Mouse (Mus musculus) skeletal muscle tissue, postnatal 0 days (tissue): ENCODE measurements around the gene Lrrc38. TPM values are rescaled to one million over a fixed set of nuclear protein-coding genes. Genes with fewer than 3 reads are reported as not detected.

Experiments used
- polyA plus RNA-seq: library from polyadenylated mRNA; unstranded; fragments of >200 nt; fragmentation: Nextera tagmentation; extraction: Ambion mirVana; gene quantifications from 2 replicates; pipeline ENCODE4 v1.2.1, GENCODE M21; 2015

Gene Lrrc38
- 6.4 and 7.8 TPM in 2 replicates for polyA plus RNA-seq

GRCm38 (mm10) chr4:143349484-143349906, at the start of gene Lrrc38:
Lrrc38 (plus strand) TSS chr4:143349757.

GRCm38 (mm10) chr4:143394181-143394580, 44.6 kb downstream of the Lrrc38 start, which contains the start of gene Pramel1:
Pramel1 (plus strand) TSS chr4:143394428.

DNA sequence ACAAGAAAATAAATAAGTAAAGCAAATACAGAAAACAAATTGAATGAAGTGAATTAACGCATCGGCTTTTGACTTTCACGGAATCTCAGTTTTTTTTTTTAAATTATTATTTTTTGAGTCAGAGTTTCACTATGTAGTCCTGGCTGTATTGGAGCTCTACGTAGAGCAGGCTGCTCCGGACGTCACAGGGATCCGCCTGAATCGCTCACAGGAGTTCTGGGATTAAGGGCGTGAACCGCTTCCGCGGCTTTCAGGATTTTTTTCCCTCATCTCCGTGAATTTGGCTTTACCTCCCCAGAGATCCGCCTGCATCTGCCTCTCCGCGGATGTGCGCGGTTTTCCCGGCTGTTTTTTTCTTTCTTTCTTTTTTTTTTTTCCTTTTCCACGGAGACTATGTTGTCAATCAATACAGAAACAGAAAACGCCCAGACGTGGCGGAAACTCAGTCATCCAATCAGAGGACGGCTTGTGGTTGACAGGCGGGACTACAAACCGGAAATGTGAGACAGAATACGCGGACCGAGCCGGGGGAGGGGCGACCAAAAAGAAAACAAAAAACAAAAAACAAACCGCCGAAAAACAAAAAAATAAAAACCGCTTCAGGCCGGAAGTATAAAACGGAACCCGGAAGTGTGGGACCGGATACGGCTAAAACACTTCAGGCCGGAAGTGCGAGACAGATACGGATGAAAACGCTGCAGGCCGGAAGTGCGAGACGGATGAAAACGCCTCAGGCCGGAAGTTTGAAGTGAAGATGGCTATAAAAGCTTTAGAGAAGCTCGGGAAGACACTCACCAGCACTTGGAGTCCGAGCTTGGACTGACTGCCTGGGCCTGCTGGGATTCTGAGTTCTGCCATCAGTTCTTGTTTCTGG, 62.9 kb downstream of the Lrrc38 start, which contains the start of gene Pramef8:
Gene Pramef8 (plus strand): TSS at position 208 of the 874 bp plus-strand sequence.

Other genes with a start within 250 kb of the Lrrc38 start
- gene Prdm2, start 136.8 kb upstream of the Lrrc38 start, polyA plus RNA-seq: 5.7 and 6.0 TPM in 2 replicates
- gene Pdpn, start 50.2 kb upstream of the Lrrc38 start, polyA plus RNA-seq: 38.2 and 39.6 TPM in 2 replicates
- not detected in 2 replicates for gene Pramel1, start 44.7 kb downstream of the Lrrc38 start, polyA plus RNA-seq
- 8.2 and 9.1 TPM in 2 replicates for gene Pramef8, start 62.7 kb downstream of the Lrrc38 start, polyA plus RNA-seq
- gene Oog4, start 100.6 kb downstream of the Lrrc38 start, polyA plus RNA-seq: not detected in 2 replicates
- not detected in 2 replicates for gene Gm13043, start 161.6 kb downstream of the Lrrc38 start, polyA plus RNA-seq
- gene Gm13040, start 186.2 kb downstream of the Lrrc38 start, polyA plus RNA-seq: not detected in 2 replicates
- not detected in 2 replicates for gene BC080695, start 201.9 kb downstream of the Lrrc38 start, polyA plus RNA-seq
- gene Gm13057, start 202.0 kb downstream of the Lrrc38 start, polyA plus RNA-seq: not detected in 2 replicates